Mouse (Mus musculus) hindlimb bud, embryonic 11.5 days (tissue): Measurements from ENCODE around the gene Zfp940.
"Not testable (repeated sequence)": the region's sequence is repeated elsewhere in the genome, so short reads cannot be mapped to it uniquely, and the experiment has no call there.

Experiments
- DNase-seq: peaks from one replicate; pipeline ENCODE4 v3.0.0-alpha.2; 2012; ENCODE audit warnings: low read depth, low spot score; ENCODE audit errors: extremely low spot score

Gene Zfp940

DNA sequence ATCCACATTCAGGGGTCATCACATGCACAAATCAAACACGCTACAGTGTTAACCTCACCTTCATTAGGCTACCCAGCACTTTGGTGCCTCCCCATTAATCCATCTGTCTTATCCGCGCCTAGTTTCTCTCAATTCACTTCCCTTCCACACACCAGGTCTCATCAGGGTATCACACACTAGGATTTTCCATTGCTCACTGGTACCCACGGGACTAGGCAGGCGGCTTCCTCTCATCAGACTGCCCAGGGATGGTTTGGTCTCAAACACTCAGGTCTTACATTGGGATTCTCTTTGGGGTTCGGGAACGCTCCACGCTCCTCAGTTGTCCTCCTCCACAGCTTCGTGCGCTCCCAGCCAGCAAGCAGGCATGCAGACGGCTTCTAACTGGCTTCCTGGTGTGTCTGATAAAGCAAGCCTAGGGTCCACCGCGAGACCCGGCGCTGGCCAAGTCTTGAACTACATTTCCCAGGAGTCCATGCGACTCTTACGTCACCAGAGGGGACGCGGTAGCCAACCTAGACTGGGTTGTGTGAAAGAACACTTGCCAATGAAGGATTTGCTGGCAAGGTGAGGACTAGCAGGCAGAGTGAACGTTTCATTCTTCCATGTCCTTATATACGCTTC is at the start of gene Zfp940:
Gene Zfp940 (minus strand): TSS at position 451 of the 624 bp plus-strand sequence.
- peak; percentile 73 for DNase-seq

DNA sequence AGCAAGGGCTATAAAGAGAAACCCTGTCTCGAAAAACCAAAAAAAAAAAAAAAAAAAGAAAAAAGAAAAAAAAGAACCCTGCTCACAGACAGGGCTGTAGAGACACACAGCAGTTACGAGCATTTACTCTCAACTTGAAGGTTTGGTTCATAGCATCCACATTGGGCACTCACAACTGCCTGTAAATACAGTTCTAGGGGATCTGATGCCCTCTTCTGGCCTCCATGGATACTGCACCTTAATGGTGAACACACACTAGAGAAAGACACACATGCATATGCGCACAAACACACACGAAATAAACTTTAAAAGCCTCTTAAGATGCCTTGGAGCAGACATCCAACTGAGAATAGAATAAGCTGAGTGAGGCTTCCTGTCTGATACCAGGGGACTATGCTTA is 44.9 kb upstream of the Zfp940 start:
- no peak for DNase-seq

GRCm38 (mm10) chr7:29892756-29893155 is 39.3 kb upstream of the Zfp940 start:
- no peak for DNase-seq

- DNase-seq = no peak
These were observed 37.0 kb upstream of the Zfp940 start for GRCm38 (mm10) chr7:29890501-29890900.

- no peak for DNase-seq
These were observed 27.4 kb upstream of the Zfp940 start for GRCm38 (mm10) chr7:29880916-29881315.

- DNase-seq = no peak
These were observed 26.6 kb upstream of the Zfp940 start for GRCm38 (mm10) chr7:29880056-29880455.

DNA sequence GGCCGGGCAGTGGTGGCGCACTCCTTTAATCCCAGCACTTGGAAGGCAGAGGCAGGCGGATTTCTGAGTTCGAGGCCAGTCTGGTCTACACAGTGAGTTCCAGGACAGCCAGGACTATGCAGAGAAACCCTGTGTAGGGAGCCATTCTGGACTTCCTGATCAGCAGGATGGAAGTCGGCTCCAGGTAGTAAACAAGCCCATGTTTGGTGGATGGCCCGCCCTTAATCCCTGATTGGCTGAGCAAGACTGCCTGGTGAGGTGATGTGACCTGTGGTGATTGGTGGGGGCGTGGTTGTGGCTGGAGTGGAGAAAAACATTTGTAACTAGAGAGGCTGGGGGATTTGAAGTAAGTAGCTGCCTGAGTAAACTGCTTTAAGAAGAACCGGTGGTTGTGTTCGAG is 24.1 kb upstream of the Zfp940 start:
- not testable (repeated sequence) for DNase-seq

DNA sequence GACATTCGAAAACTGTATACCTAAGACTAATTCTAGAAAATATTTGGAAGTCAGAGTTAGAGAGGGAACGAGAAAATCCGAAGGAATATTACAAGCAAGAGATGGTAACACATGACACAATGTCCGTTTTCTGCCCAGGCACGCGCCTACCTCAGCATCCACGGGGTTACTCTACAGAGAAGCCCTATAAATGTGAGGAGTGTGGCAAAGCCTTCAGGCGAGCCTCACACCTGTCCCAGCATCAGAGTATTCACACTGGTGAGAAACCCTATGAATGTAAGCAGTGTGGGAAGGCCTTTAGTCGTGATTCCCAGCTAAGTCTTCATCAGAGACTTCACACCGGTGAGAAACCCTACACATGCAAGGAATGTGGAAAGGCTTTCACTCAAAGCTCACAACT is 20.8 kb upstream of the Zfp940 start:
- DNase-seq = no peak

DNA sequence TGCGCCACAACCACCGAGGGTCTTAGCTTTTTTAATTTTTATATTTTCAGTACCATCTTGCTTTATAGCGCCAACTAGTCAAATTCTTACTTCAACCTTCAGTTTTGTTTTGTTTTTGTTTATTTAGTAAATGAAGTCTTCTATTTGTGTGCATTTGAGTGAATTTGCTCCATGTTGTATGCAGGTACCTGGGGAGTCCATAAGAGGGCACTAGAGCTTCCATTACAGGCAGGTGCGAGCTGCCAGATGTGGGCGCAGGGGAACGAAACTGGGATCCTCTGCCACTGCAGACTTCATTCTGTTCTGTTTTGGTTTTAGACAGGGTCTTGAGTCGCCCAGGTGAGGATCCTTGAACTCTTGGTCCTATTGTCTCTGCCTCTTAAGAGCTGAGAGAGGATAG is 8.2 kb upstream of the Zfp940 start:
- DNase-seq = no peak

GRCm38 (mm10) chr7:29859532-29860517 is 6.4 kb upstream of the Zfp940 start, which contains the start of gene Zfp420:
TSS of gene Zfp420 (plus strand) at chr7:29859979.
- DNase-seq = peak; percentile 70

GRCm38 (mm10) chr7:29852831-29853218 is 644 bp downstream of the Zfp940 start:
- DNase-seq = no peak

GRCm38 (mm10) chr7:29844616-29845015 is 8.9 kb downstream of the Zfp940 start:
- no peak for DNase-seq

DNA sequence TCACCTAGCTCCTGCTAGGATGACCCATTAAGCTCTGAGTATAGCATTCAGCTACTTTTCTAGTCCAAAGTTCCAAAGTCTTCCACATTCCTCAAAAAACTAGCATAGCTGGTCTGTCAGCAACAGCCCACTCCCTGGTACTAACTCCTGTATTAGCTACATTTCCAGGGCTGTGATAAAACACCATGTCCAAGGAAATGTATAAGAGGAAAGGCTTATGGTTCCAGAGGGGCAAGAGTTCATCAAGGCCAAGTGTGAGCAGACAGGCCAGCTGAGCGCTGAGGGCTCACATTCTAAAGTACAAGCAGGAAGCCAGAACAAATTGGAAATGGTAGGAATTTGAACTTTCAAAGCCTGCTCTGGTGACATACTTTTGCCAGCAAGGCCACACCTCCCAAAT is 11.4 kb downstream of the Zfp940 start:
- DNase-seq = no peak

GRCm38 (mm10) chr7:29839256-29839655 is 14.2 kb downstream of the Zfp940 start:
- DNase-seq = no peak

DNA sequence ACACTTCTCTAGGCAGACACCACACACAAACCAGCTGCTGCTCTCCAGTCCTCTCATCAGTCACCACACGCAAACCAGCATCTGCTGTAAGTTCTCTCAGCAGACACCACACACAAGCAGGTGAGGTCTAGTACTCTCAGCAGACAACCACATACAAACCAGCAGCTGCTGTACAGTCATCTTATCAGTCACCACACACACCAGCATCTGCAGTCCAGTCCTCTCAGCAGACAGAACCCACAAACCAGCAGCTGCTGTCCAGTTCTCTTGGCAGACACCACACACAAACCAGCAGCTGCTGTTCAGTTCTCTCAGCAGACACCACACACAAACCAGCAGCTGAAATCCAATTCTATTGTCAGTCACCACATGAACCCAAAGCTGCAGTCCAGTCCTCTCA is 16.7 kb downstream of the Zfp940 start:
- no peak for DNase-seq

DNA sequence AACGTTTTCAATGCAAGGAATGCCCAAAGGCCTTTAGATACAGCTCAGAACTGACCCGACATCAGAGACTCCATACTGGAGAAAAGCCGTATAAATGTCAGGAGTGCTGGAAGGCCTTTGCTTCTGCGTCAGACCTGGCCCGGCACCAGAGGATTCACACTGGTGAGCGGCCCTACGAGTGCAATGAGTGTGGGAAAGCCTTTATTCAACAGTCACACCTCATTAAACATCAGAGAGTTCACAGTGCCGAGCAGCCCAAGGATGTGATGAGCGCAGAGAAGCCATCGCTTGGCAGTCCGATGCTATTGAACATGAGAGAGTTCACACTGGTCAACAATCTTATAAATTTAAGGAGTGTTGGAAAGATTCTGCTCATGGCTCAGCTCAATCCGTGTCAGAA is 23.7 kb downstream of the Zfp940 start:
- no peak for DNase-seq

- no peak for DNase-seq
These were observed 25.5 kb downstream of the Zfp940 start for GRCm38 (mm10) chr7:29828001-29828400.

GRCm38 (mm10) chr7:29818619-29819254 is 34.7 kb downstream of the Zfp940 start:
- peak; percentile 64 for DNase-seq

GRCm38 (mm10) chr7:29815910-29816429 is 37.5 kb downstream of the Zfp940 start, which contains the start of gene Zfp790:
TSS of gene Zfp790 (plus strand) at chr7:29816114.
- peak; percentile 94 for DNase-seq

DNA sequence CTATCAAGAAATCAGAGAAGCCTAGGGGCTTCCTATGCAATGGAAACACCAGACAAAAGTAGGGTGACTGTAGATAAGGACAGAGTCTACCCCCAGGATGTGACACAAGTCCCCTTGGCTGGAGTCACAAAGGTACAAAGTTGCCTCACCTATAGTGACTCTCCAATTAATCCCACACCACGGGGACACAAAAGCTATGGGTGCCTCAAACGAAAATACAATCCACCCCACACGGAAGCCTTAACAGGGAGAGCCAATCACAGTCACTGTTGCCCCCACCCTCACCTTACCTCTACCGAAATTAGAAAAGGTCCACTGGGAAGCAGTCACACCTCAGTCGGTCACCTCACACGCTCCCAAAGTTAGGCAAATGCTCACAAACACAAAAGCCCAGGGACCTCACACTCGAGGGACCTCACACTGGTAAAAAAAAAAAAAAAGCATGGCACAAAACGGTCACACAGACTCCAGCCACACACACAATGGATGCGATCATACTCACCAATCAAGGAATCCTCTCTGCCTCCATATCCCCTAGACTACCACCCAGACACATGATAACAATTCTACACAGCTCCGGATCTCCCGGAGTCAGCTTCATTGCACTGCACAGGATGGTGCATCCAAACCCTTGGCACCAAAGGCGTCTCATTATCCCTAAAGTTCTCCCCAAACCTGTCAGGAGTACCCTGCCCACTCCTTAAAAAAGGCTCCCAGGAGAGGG is 38.2 kb downstream of the Zfp940 start:
- no peak for DNase-seq

DNA sequence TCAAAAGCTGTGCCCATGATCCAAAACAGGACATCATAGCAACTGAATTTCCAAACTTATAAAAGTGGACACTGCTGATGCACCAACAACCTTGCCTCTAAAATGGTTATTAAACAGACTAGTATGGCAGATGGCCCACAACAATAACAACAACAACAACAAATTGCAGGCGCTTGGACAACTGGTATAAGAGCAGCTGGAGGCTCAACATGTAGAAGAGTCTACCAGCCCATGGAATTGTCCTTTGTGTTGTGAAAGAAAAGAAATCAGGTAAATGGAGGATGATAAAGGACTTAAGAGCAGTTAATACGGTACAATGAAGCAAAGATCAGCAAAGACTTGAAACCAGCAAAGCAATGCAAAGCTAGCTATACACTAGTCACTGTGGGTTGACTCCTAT is 39.1 kb downstream of the Zfp940 start:
- DNase-seq = no peak
